Mouse (Mus musculus) midbrain, embryonic 13.5 days (tissue): ENCODE results near the gene Abca8a. TPM values are rescaled to one million over a fixed set of nuclear protein-coding genes. Genes with fewer than 3 reads are reported as not detected.

Source experiments
- polyA plus RNA-seq: library from polyadenylated mRNA; unstranded; fragments of >200 nt; fragmentation: Nextera tagmentation; extraction: Ambion mirVana; gene quantifications from 2 replicates; pipeline ENCODE4 v1.2.1, GENCODE M21; 2015

The Abca8a gene
- polyA plus RNA-seq, 1 experiment from 2014 or later = 0.24 TPM

Other genes starting within 250 kb of the Abca8a start
- gene Abca8b, start 100.1 kb downstream of the Abca8a start, polyA plus RNA-seq = 0.97 and 1.1 TPM in 2 replicates
- 2.8 and 3.0 TPM in 2 replicates for gene Abca9, start 72.2 kb upstream of the Abca8a start, polyA plus RNA-seq
- gene Abca6, start 155.8 kb upstream of the Abca8a start, polyA plus RNA-seq = 0.09 and 0.13 TPM in 2 replicates
- 5.5 and 5.6 TPM in 2 replicates for gene Abca5, start 241.7 kb upstream of the Abca8a start, polyA plus RNA-seq